Mouse (Mus musculus) intestine, embryonic 15.5 days (tissue): ENCODE measurements around the gene Lrig2. TPM values are rescaled to one million over a fixed set of nuclear protein-coding genes. Genes with fewer than 3 reads are reported as not detected.

ENCODE experiments used
- ATAC-seq: fragments of 200-750 bp; cut with Nextera tagmentation; 2 replicates; pipeline ENCODE4 v1.8.0; 2017; ENCODE audit warnings: moderate TSS enrichment, moderate library complexity
- H3K27ac ChIP-seq: fragments of 300-500 bp; sonication (generic); 2 replicates; pipeline ENCODE4 v1.5.1; 2015; ENCODE audit warnings: mild to moderate bottlenecking, inconsistent platforms
- H3K27me3 ChIP-seq: fragments of 300-500 bp; sonication (generic); replicated peaks from 2 replicates; pipeline ENCODE4 v1.6.1; 2015; ENCODE audit warnings: inconsistent platforms
- H3K36me3 ChIP-seq: fragments of 300-500 bp; sonication (generic); 2 replicates; pipeline ENCODE4 v1.6.1; 2015; ENCODE audit warnings: inconsistent platforms
- H3K4me1 ChIP-seq: fragments of 300-500 bp; sonication (generic); replicated peaks from 2 replicates; pipeline ENCODE4 v1.6.1; 2015; ENCODE audit warnings: inconsistent platforms
- H3K4me2 ChIP-seq: fragments of 300-500 bp; sonication (generic); replicated peaks from 2 replicates; pipeline ENCODE4 v1.6.1; 2015; ENCODE audit warnings: mild to moderate bottlenecking, inconsistent platforms
- H3K4me3 ChIP-seq: fragments of 300-500 bp; sonication (generic); replicated peaks from 2 replicates; pipeline ENCODE4 v1.5.1; 2015; ENCODE audit warnings: inconsistent platforms
- H3K9ac ChIP-seq: fragments of 300-500 bp; sonication (generic); 2 replicates; pipeline ENCODE4 v1.6.1; 2015; ENCODE audit warnings: inconsistent platforms
- H3K9me3 ChIP-seq: fragments of 300-500 bp; sonication (generic); 2 replicates; pipeline ENCODE4 v1.6.1; 2016; ENCODE audit warnings: inconsistent platforms
- WGBS: fragments of 180-500 bp; shearing (Covaris S2); methylation state at CpG from one replicate; pipeline ENCODE4 v1.1.7; 2015; 5-methylcytosine and 5-hydroxymethylcytosine counted together
- polyA plus RNA-seq: library from polyadenylated mRNA; unstranded; fragments of >200 nt; fragmentation: Nextera tagmentation; extraction: Ambion mirVana; gene quantifications from 2 replicates; pipeline ENCODE4 v1.2.1, GENCODE M21; 2015

Gene Lrig2
- polyA plus RNA-seq, 1 experiment from 2014 or later = 13.3 TPM

- no peak for ATAC-seq
- Histone ChIP-seq H3K4me3 (no peak overlapping the region), H3K27me3 (no peaks in the 10 kb centered on the region), H3K27ac (no peak overlapping the region), H3K4me2 (no peak overlapping the region), H3K36me3 (no peaks in the 10 kb centered on the region), H3K4me1 (peaks cover 10% of the 10 kb centered on the region; the same call in 1 of the 2 replicates), H3K9me3 (no peaks in the 10 kb centered on the region), H3K9ac (no peak overlapping the region)
- 77% methylated on average over 1 of the region's 1 CpGs for WGBS
Observed at GRCm38 (mm10) chr3:104525029-104525428, 13.3 kb upstream of the Lrig2 start.

GRCm38 (mm10) chr3:104523333-104523871, 11.7 kb upstream of the Lrig2 start:
- Histone ChIP-seq H3K9me3 (no peaks in the 10 kb centered on the region), H3K27ac (no peak overlapping the region), H3K4me2 (no peak overlapping the region), H3K36me3 (no peaks in the 10 kb centered on the region), H3K4me3 (no peak overlapping the region), H3K4me1 (peaks cover 10% of the 10 kb centered on the region; the same call in 1 of the 2 replicates), H3K9ac (no peak overlapping the region), H3K27me3 (no peaks in the 10 kb centered on the region)
- ATAC-seq = peak; percentile 18; the same call in 1 of the 2 replicates
- 50% methylated on average over 4 of the region's 4 CpGs for WGBS

- Histone ChIP-seq H3K36me3 (no peaks in the 10 kb centered on the region), H3K4me2 (no peak overlapping the region), H3K9me3 (no peaks in the 10 kb centered on the region), H3K4me1 (peaks cover 10% of the 10 kb centered on the region; the same call in 1 of the 2 replicates), H3K9ac (no peak overlapping the region), H3K27me3 (no peaks in the 10 kb centered on the region), H3K27ac (no peak overlapping the region), H3K4me3 (no peak overlapping the region)
- ATAC-seq = no peak
- 46% methylated on average over 3 of the region's 3 CpGs for WGBS
Observed at GRCm38 (mm10) chr3:104521341-104521924, 9.7 kb upstream of the Lrig2 start.

DNA sequence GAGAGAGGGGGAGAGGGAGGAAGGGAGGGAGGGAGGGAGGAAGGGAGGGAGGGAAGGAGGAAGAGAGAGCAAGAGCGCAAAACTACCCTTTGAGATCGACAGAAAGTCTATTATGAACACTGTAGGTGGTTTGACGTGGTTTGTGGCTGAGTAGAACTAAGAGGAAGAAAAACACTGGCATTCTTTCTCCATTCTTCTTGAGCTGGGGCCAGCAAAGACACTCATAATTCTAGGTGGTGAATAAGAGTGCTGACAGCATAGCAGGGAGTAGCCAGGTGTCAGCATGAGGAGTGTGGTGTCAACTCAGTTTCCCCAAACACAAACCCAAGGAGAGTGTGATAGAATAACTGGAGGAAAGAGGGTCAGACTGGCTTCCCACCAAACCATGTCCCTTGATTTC, 8.8 kb upstream of the Lrig2 start:
- ATAC-seq = no peak
- no peak overlapping the region for H3K9ac ChIP-seq
- H3K4me1 ChIP-seq = peaks cover 10% of the 10 kb centered on the region; the same call in 1 of the 2 replicates
- no peaks in the 10 kb centered on the region for H3K9me3 ChIP-seq
- no peak overlapping the region for H3K4me3 ChIP-seq
- H3K27me3 ChIP-seq = no peaks in the 10 kb centered on the region
- WGBS = 62% methylated on average over 3 of the region's 3 CpGs
- no peak overlapping the region for H3K4me2 ChIP-seq
- no peaks in the 10 kb centered on the region for H3K36me3 ChIP-seq
- no peak overlapping the region for H3K27ac ChIP-seq

DNA sequence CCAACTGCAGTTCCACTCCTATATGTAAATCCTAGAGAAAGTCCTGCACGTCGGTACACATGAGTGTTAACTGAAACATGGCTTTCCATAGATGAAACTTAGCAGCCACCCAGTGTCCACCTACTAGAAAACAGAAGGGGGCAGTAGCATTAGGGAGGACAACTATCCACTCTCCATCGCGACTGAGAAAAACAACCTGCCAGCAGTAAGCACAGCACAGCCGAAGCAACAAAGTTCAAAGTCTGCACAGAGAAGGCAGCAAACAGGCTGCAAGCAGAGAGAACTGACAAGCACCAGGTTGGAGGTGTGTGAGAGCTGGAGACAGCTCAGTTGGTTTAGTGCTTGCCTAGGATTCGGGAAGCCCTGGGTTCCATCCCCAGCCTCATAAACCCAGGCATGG, 7.2 kb upstream of the Lrig2 start:
- peak; percentile 74 for ATAC-seq
- WGBS = 50% methylated on average over 6 of the region's 6 CpGs
- H3K4me3 ChIP-seq = no peak overlapping the region
- peaks cover 7% of the 10 kb centered on the region; the same call in 1 of the 2 replicates for H3K4me1 ChIP-seq
- no peaks in the 10 kb centered on the region for H3K9me3 ChIP-seq
- no peaks in the 10 kb centered on the region for H3K27me3 ChIP-seq
- H3K36me3 ChIP-seq = no peaks in the 10 kb centered on the region
- no peak overlapping the region for H3K27ac ChIP-seq
- no peak overlapping the region for H3K9ac ChIP-seq
- H3K4me2 ChIP-seq = no peak overlapping the region

DNA sequence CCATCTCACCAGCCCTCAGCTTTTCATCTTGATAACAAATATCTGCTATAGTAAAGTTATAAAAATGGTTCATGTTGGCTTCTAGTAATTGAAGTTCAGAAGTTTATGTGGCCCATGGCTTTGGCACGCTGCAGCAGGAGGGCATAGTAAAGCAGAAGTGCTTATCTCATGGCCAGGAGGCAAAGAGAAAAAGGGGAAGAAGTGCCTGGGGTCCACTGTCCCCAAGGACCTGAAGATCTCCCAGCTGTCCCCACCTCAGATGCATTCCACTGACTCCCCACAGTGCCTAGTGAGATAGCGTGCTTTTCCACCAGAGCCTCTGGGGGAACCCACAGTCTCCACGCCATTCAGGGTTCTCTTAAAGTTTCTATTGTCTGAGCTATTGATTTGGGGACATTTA, 6.7 kb upstream of the Lrig2 start:
- no peak for ATAC-seq
- WGBS = 77% methylated on average over 3 of the region's 3 CpGs

GRCm38 (mm10) chr3:104517161-104517560, 5.4 kb upstream of the Lrig2 start:
- no peaks in the 10 kb centered on the region for H3K36me3 ChIP-seq
- H3K27me3 ChIP-seq = no peaks in the 10 kb centered on the region
- no peaks in the 10 kb centered on the region for H3K4me1 ChIP-seq
- no peak for ATAC-seq
- 89% methylated on average over 5 of the region's 5 CpGs for WGBS
- no peaks in the 10 kb centered on the region for H3K9me3 ChIP-seq
- H3K4me3 ChIP-seq = no peak overlapping the region
- no peak overlapping the region for H3K27ac ChIP-seq
- H3K9ac ChIP-seq = no peak overlapping the region
- no peak overlapping the region for H3K4me2 ChIP-seq

More for the DNA sequence above, 6.7 kb upstream of the Lrig2 start:
- H3K9ac ChIP-seq = no peak overlapping the region
- H3K4me1 ChIP-seq = 0 out of 2 replicates have a peak, but pooled peaks cover 3% of the 10 kb centered on the region
- no peaks in the 10 kb centered on the region for H3K27me3 ChIP-seq
- H3K9me3 ChIP-seq = no peaks in the 10 kb centered on the region
- no peaks in the 10 kb centered on the region for H3K36me3 ChIP-seq
- H3K4me3 ChIP-seq = no peak overlapping the region
- H3K4me2 ChIP-seq = no peak overlapping the region
- H3K27ac ChIP-seq = no peak overlapping the region

DNA sequence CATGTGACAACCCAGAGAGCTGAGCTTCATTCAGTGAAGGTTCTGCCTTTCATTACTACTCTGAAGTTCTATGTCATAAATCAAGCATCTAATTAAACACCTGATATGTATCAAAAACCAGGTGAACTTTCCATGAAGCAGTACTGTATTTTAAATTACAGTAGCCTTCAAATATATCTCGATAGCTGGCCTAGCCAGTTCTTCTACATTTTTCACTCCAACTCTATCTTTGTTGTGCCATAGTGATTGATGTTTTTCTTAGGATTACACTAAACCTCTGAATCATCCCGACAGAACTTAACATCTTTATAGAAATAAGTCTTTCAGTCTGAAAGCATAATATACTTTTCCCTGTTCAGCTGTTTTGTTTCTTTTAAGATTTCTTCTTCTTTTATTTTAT, 2.8 kb upstream of the Lrig2 start:
- WGBS = 72% methylated on average over 2 of the region's 2 CpGs
- H3K27ac ChIP-seq = no peak overlapping the region

DNA sequence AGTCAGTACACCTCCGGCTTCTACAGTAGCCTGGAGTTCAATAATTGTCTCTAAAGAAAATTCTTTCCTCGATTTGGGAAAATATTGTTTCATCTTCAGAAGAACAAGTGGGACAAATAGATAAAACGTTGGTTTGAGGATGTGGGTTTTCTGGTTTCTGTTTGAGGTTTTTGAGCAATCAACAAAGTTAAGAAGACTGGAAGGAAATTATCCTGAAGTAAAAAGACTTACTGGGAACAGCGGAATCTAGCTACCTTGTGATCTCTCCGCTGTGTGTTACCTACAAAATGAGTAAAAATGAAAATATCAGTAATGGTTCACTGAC, 668 bp upstream of the Lrig2 start:
- Histone ChIP-seq H3K27me3 (no peaks in the 10 kb centered on the region), H3K9me3 (no peaks in the 10 kb centered on the region), H3K9ac (peak overlapping the region; percentile 82), H3K36me3 (no peaks in the 10 kb centered on the region), H3K27ac (peak overlapping the region; percentile 91), H3K4me1 (no peaks in the 10 kb centered on the region), H3K4me3 (peak overlapping the region; percentile 80), H3K4me2 (peak overlapping the region; percentile 69)
- WGBS = 23% methylated on average over 5 of the region's 5 CpGs
- ATAC-seq = no peak

More for the DNA sequence above, 2.8 kb upstream of the Lrig2 start:
- Histone ChIP-seq H3K4me3 (no peak overlapping the region), H3K36me3 (no peaks in the 10 kb centered on the region), H3K4me1 (no peaks in the 10 kb centered on the region), H3K9ac (no peak overlapping the region), H3K4me2 (no peak overlapping the region), H3K9me3 (no peaks in the 10 kb centered on the region), H3K27me3 (no peaks in the 10 kb centered on the region)
- ATAC-seq = no peak

GRCm38 (mm10) chr3:104510771-104511429, 818 bp downstream of the Lrig2 start:
- Histone ChIP-seq H3K27ac (peak overlapping the region; percentile 94), H3K4me2 (peak overlapping the region; percentile 50), H3K9ac (peak overlapping the region; percentile 82), H3K9me3 (no peaks in the 10 kb centered on the region), H3K27me3 (no peaks in the 10 kb centered on the region), H3K36me3 (no peaks in the 10 kb centered on the region), H3K4me1 (no peaks in the 10 kb centered on the region), H3K4me3 (peak overlapping the region; percentile 80)
- ATAC-seq = peak; percentile 23
- under 1% methylated on average over 14 of the region's 14 CpGs for WGBS

DNA sequence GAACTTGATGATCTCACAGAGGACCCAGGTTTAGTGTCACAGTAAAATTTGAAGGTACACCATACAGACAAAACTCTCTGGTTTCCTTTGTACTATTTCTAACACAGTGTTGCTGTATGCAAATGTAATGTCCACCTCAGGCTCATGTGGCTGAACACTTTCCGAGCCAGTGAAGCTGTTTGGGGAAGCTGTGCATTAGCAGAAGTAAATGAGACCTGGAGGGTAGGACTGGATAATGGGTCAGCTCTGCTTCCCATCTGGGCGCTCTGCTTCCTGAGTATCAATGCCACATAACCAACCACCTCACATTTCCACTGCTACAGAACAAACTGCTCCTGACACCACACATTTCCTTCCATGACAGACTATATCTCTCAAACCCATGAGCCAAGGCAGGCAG, 10.1 kb downstream of the Lrig2 start:
- Histone ChIP-seq H3K9ac (no peak overlapping the region), H3K9me3 (no peaks in the 10 kb centered on the region), H3K27me3 (no peaks in the 10 kb centered on the region), H3K36me3 (no peaks in the 10 kb centered on the region), H3K4me3 (no peak overlapping the region), H3K4me1 (no peaks in the 10 kb centered on the region), H3K4me2 (no peak overlapping the region), H3K27ac (no peak overlapping the region)
- 87% methylated on average over 2 of the region's 2 CpGs for WGBS
- ATAC-seq = no peak

DNA sequence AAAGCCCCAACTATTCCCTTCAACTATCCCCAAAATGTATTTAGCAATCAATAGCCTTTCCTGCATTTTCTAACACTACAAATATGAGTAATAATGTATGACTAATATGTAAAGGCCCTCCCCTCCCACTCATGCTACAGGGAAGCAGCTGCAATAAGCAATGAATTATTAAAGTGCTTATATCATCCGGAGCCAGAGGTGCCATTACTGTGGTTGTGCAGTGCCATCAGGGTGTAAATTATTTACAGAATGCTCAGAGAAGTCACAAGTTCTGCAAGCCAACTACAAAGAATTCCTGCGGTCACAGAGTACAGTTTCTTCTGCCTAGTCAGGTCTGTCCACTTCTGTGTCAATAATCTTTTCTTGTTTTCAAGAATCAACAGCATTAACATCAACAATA, 10.8 kb downstream of the Lrig2 start:
- no peak overlapping the region for H3K27ac ChIP-seq
- 50% methylated on average over 2 of the region's 2 CpGs for WGBS
- peak; percentile 55; the same call in 1 of the 2 replicates for ATAC-seq
- no peaks in the 10 kb centered on the region for H3K4me1 ChIP-seq
- no peak overlapping the region for H3K4me2 ChIP-seq
- no peaks in the 10 kb centered on the region for H3K9me3 ChIP-seq
- H3K9ac ChIP-seq = no peak overlapping the region
- no peaks in the 10 kb centered on the region for H3K36me3 ChIP-seq
- no peak overlapping the region for H3K4me3 ChIP-seq
- no peaks in the 10 kb centered on the region for H3K27me3 ChIP-seq

- Histone ChIP-seq H3K4me3 (no peak overlapping the region), H3K27ac (no peak overlapping the region), H3K9ac (no peak overlapping the region), H3K36me3 (0 out of 2 replicates have a peak, but pooled peaks cover 2% of the 10 kb centered on the region), H3K27me3 (no peaks in the 10 kb centered on the region), H3K9me3 (no peaks in the 10 kb centered on the region), H3K4me2 (no peak overlapping the region), H3K4me1 (no peaks in the 10 kb centered on the region)
- WGBS = 88% methylated on average over 4 of the region's 4 CpGs
- no peak for ATAC-seq
Observed at GRCm38 (mm10) chr3:104496176-104496575, 15.5 kb downstream of the Lrig2 start.
